Mouse (Mus musculus) G1E (cell line): ENCODE results near the gene Iqgap1. TPM values are rescaled to one million over a fixed set of nuclear protein-coding genes. Genes with fewer than 3 reads are reported as not detected.

ENCODE experiments used
- ATAC-seq: 2 replicates; pipeline ENCODE4 v1.8.0; 2016; ENCODE audit warnings: mild to moderate bottlenecking; ENCODE audit not compliant: insufficient number of reproducible peaks, poor library complexity, low FRiP score, severe bottlenecking; ENCODE audit errors: extremely low read depth
- DNase-seq: peaks from one replicate; pipeline ENCODE4 v3.0.0; 2012; ENCODE audit warnings: low spot score
- H3K27me3 ChIP-seq: 2 replicates; pipeline ENCODE4 v1.6.1; 2012; ENCODE audit warnings: mild to moderate bottlenecking, low read length, inconsistent platforms; ENCODE audit not compliant: insufficient read depth
- H3K36me3 ChIP-seq: replicated peaks from 2 replicates; pipeline ENCODE3; 2012; ENCODE audit warnings: mild to moderate bottlenecking, inconsistent platforms
- H3K4me1 ChIP-seq: 2 replicates; pipeline ENCODE4 v1.6.1; 2012; ENCODE audit warnings: low read depth, low read length, inconsistent platforms, mixed read lengths; ENCODE audit not compliant: insufficient read depth
- H3K4me3 ChIP-seq: 2 replicates; pipeline ENCODE4 v1.5.1; 2012; ENCODE audit warnings: low read depth, mild to moderate bottlenecking, inconsistent platforms, low read length, moderate library complexity, mixed read lengths
- H3K9me3 ChIP-seq: replicated peaks from 2 replicates; pipeline ENCODE4 v1.6.1; 2012; ENCODE audit warnings: inconsistent platforms
- CTCF ChIP-seq: IDR thresholded peaks from 2 replicates; pipeline ENCODE4 v1.5.1; 2012; ENCODE audit warnings: low read depth, low read length, inconsistent platforms, mixed read lengths
- GATA1 ChIP-seq: IDR thresholded peaks from 2 replicates; pipeline ENCODE4 v1.6.1; 2012; ENCODE audit warnings: borderline replicate concordance, low read length, inconsistent platforms, mixed read lengths
- GATA2 ChIP-seq: IDR thresholded peaks from 2 replicates; pipeline ENCODE4 v1.6.1; 2012; ENCODE audit warnings: low read depth, low read length, inconsistent platforms, borderline replicate concordance
- POLR2AphosphoS5 ChIP-seq: IDR thresholded peaks from 2 replicates; pipeline ENCODE4 v1.6.1; 2012; ENCODE audit warnings: low read depth, low read length, inconsistent platforms; ENCODE audit not compliant: insufficient replicate concordance
- TAL1 ChIP-seq: conservative IDR thresholded peaks from 2 replicates; pipeline ENCODE4 v1.6.1; 2012; ENCODE audit warnings: low read depth, low read length, inconsistent platforms, mixed read lengths
- polyA plus RNA-seq: library from polyadenylated mRNA; stranded (reverse); fragments of >175 nt; gene quantifications from 2 replicates; pipeline ENCODE4 v1.2.3, GENCODE M21; 2012
- total RNA-seq, 2 experiments: library from RNA; stranded (forward) in 1 of 2; stranded (reverse) in 1 of 2; fragments of 200-1000 nt in 1 of 2; fragments of >200 nt in 1 of 2; fragmentation: Nextera tagmentation in 1 of 2; gene quantifications; 2 replicates each; pipeline ENCODE4 v1.2.3; 2014 to 2017

Gene Iqgap1
- total and polyA plus RNA-seq, 3 experiments: 22.0 to 179 (median 174) TPM

DNA sequence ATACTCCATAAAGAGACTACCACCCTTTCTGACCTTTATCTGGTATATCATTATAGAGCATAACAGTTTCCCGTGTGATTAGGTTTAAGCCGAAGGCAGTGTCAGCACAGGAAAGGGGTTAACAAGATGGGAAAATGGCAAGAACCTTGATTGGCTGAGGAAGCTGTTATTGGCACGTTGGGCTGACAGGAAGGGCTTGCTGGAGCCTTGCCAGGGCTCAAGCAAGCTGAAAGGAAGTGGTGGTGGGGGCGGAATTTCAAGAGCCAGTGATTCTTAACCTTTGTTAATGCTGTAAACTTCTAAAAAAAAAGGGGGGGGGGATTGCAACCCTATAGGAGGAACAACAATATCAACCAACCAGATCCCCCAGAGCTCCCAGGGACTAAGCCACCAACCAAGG lies 6.4 kb upstream of the Iqgap1 start:
- no peaks in the 10 kb centered on the region for H3K9me3 ChIP-seq
- peaks cover 28% of the 10 kb centered on the region for H3K4me1 ChIP-seq
- H3K36me3 ChIP-seq: no peaks in the 10 kb centered on the region
- TF ChIP-seq CTCF (no peak), POLR2AphosphoS5 (no peak), GATA1 (no peak), GATA2 (no peak), TAL1 (no peak)
- ATAC-seq (no peak), DNase-seq (peak; percentile 28)
- H3K27me3 ChIP-seq: peaks cover 4% of the 10 kb centered on the region
- no peak overlapping the region for H3K4me3 ChIP-seq

DNA sequence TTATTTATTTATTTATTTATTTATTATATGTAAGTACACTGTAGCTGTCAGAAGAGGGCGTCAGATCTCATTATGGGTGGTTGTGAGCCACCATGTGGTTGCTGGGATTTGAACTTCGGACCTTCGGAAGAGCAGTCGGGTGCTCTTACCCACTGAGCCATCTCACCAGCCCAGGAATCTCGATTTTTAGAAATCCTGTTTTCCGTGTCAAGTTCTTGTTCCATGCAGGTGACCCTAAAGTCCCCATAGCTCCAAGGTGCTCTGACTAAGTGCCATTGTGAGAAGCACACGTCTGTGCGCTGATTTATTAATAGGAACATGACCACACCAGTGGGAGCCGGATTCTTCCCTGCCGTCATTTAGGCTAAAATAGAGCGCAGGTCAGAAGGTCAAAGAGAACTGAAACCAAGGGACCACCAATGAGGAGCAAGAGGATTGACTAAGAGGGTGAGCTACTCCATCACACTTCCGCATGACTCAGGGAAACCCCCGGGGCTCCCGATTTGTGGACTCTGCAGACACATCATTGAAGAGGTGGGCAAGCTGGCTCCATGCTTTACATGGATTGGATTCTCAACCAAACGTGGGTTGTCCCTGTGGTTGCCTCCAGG lies 4.5 kb upstream of the Iqgap1 start:
- H3K36me3 ChIP-seq: no peaks in the 10 kb centered on the region
- no peaks in the 10 kb centered on the region for H3K9me3 ChIP-seq
- no peak for TF ChIP-seq GATA1
- no peak for TF ChIP-seq CTCF
- TF ChIP-seq POLR2AphosphoS5: no peak
- no peak for TF ChIP-seq TAL1
- TF ChIP-seq GATA2: no peak
- DNase-seq (no peak), ATAC-seq (no peak)
- peaks cover 29% of the 10 kb centered on the region for H3K4me1 ChIP-seq
- peaks cover 4% of the 10 kb centered on the region for H3K27me3 ChIP-seq
- no peak overlapping the region for H3K4me3 ChIP-seq

- Histone ChIP-seq H3K4me3 (no peak overlapping the region), H3K36me3 (no peaks in the 10 kb centered on the region), H3K4me1 (peaks cover 38% of the 10 kb centered on the region), H3K9me3 (no peaks in the 10 kb centered on the region), H3K27me3 (peaks cover 4% of the 10 kb centered on the region)
- DNase-seq (peak; percentile 25), ATAC-seq (peak; percentile 25; the same call in 1 of the 2 replicates)
- TF ChIP-seq GATA2: no peak
- TF ChIP-seq GATA1: no peak
- TF ChIP-seq POLR2AphosphoS5: no peak
- no peak for TF ChIP-seq TAL1
- no peak for TF ChIP-seq CTCF
These were observed 2.5 kb upstream of the Iqgap1 start for GRCm38 (mm10) chr7:80828146-80828860.

DNA sequence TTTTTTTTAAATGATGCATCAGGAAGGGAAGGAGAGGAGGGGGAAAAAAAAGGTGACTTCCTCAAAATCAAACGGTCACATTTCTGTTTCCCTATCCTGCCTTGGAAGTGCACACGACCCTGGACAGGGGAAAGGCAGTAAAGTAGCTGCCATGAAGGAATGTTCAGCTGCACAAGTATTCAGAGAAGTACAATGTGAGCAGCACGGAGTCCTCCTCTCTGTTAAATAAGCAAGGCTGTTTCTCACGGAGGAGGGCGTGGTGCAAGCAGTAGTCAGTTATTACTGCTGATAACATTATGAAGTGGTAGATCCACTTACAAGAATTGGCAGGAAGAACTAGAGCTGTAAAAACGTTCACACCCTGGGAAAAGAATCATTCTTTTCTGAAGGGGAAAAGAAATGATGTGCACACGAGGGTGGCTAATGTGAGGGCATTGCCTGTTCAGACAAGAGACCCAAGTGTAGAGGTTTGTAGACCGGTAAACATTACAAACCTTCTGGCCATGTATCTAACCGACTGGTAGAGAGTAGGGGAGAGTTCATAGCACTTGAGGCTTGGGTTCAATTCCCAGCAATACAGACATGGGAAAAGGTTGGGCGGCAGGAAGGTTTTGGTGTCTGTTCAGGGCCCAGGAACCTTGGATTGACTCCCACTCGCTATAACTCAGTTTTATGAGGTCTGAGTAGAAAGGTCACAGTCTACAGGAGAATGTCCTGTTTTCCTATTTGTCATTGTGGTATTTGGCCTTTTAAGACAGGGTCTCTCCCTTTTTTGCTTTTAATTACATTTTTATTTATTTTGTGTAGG lies 1.7 kb downstream of the Iqgap1 start:
- ATAC-seq: peak; percentile 40
- H3K36me3 ChIP-seq: no peaks in the 10 kb centered on the region
- no peak for TF ChIP-seq GATA1
- no peak for TF ChIP-seq TAL1
- no peak for TF ChIP-seq CTCF
- no peak for TF ChIP-seq POLR2AphosphoS5
- no peak for TF ChIP-seq GATA2
- peak; percentile 27 for DNase-seq
- no peak overlapping the region for H3K4me3 ChIP-seq
- no peaks in the 10 kb centered on the region for H3K9me3 ChIP-seq
- H3K4me1 ChIP-seq: peaks cover 41% of the 10 kb centered on the region
- H3K27me3 ChIP-seq: peaks cover 2% of the 10 kb centered on the region; the same call in 1 of the 2 replicates

- H3K27me3 ChIP-seq: peaks cover 2% of the 10 kb centered on the region; the same call in 1 of the 2 replicates
- no peak overlapping the region for H3K4me3 ChIP-seq
- no peak for TF ChIP-seq POLR2AphosphoS5
- no peak for TF ChIP-seq GATA1
- TF ChIP-seq TAL1: no peak
- no peak for TF ChIP-seq GATA2
- TF ChIP-seq CTCF: no peak
- no peaks in the 10 kb centered on the region for H3K36me3 ChIP-seq
- ATAC-seq (no peak), DNase-seq (no peak)
- H3K4me1 ChIP-seq: peaks cover 36% of the 10 kb centered on the region
- no peaks in the 10 kb centered on the region for H3K9me3 ChIP-seq
These were observed 2.5 kb downstream of the Iqgap1 start for GRCm38 (mm10) chr7:80823267-80823666.

DNA sequence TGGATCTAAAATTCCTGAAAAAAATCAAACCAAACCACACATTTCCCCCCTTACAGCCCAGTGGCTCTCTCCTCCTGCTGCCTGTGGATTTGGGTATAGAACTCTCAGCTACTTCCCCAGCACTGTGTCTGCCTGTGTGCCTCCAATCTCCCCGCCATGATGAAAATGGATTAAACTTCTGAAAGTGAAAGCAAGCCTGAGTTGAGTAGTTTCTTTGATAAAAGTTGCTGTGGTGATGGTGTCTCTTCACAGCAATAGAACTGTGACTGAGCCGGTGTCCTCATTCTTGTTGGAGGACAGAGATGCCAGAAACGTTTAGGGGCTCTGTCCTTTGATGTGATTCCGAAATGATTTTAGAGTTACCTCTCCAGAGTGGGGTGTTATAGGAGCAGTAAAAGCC lies 4.9 kb downstream of the Iqgap1 start:
- peaks cover 6% of the 10 kb centered on the region for H3K27me3 ChIP-seq
- H3K4me1 ChIP-seq: peaks cover 29% of the 10 kb centered on the region
- ATAC-seq: no peak
- H3K4me3 ChIP-seq: no peak overlapping the region
- DNase-seq: no peak
- H3K9me3 ChIP-seq: no peaks in the 10 kb centered on the region
- H3K36me3 ChIP-seq: no peaks in the 10 kb centered on the region
- TF ChIP-seq TAL1: no peak
- no peak for TF ChIP-seq POLR2AphosphoS5
- TF ChIP-seq GATA1: no peak
- TF ChIP-seq CTCF: no peak
- no peak for TF ChIP-seq GATA2
